Mouse (Mus musculus) liver, adult 2 months (tissue): ENCODE measurements around the gene Tsr2.

Experiments
- CTCF ChIP-seq: fragments of 200-500 bp; IDR thresholded peaks from 2 replicates; pipeline ENCODE4 v1.5.1; 2011; ENCODE audit warnings: low read depth, low read length, control low read depth
- POLR2A ChIP-seq: fragments of 200-500 bp; IDR thresholded peaks from 2 replicates; pipeline ENCODE4 v1.6.1; 2011; ENCODE audit warnings: low read length, control low read depth; ENCODE audit not compliant: insufficient read depth; ENCODE audit errors: extremely low read depth

- TF ChIP-seq CTCF (no peak), POLR2A (no peak)
Observed at GRCm38 (mm10) chrX:151059346-151059745, 37.0 kb downstream of the Tsr2 start.
